8 mouse cellular contexts compared by ENCODE assay signal in genomic region chr3:32317165-32317900, GRCm38 (mm10). TPM values are rescaled to one million over a fixed set of nuclear protein-coding genes. Genes with fewer than 3 reads are reported as not detected.
DNase-seq lines count a peak whose midpoint lies in the region; ATAC-seq and TF ChIP-seq lines count a peak whose summit lies in the region.

No protein-coding gene starts in this region.

- no peak for TF ChIP-seq EP300 in ES-Bruce4 (IDR thresholded peaks at IDR 0.05; ENCODE audit: insufficient read depth, low read depth, low read length)

- H3K27ac ChIP-seq in ES-Bruce4 (ENCODE audit: insufficient read depth, low read length), result no peak overlapping the region
- no peak overlapping the region for H3K27ac ChIP-seq in cortical plate, adult 2 months (ENCODE audit: insufficient read depth, low read length)

- H3K4me1 ChIP-seq in ES-Bruce4 (ENCODE audit: control insufficient read depth, insufficient read depth, low read length), result no peaks in the 10 kb centered on the region
- no peaks in the 10 kb centered on the region for H3K4me1 ChIP-seq in cortical plate, adult 2 months (ENCODE audit: control insufficient read depth, insufficient read depth, low read length)

- no peaks in the 10 kb centered on the region; the same call in 1 of the 2 replicates for H3K27me3 ChIP-seq in ES-Bruce4 (ENCODE audit: control insufficient read depth, insufficient read depth, low read length, poor library complexity, severe bottlenecking)

- H3K36me3 ChIP-seq in ES-Bruce4 (ENCODE audit: control insufficient read depth, insufficient read depth, low read length, poor library complexity, severe bottlenecking), result no peaks in the 10 kb centered on the region

- peak overlapping the region; percentile 4 for H3K4me3 ChIP-seq in ES-Bruce4 (ENCODE audit: low read depth, low read length)
- H3K4me3 ChIP-seq in cortical plate, adult 2 months (ENCODE audit: insufficient read depth, low read length), result no peak overlapping the region

- TF ChIP-seq CTCF in ES-Bruce4 (IDR thresholded peaks at IDR 0.05; ENCODE audit: low read depth, low read length), result peak; percentile 70
- peak; percentile 83 for TF ChIP-seq CTCF in cortical plate, adult 2 months (IDR thresholded peaks at IDR 0.05; ENCODE audit: extremely low read depth, insufficient read depth, low read length)

- H3K9ac ChIP-seq in ES-Bruce4 (ENCODE audit: low read depth, poor library complexity, severe bottlenecking), result no peak overlapping the region

- no peaks in the 10 kb centered on the region for H3K9me3 ChIP-seq in ES-Bruce4 (replicated peaks; ENCODE audit: control insufficient read depth, insufficient read depth, low read length, poor library complexity, severe bottlenecking)

- peak; percentile 21 for DNase-seq in CD4-positive helper T cell, adult 2 months (ENCODE audit: low read depth, low spot score)
- DNase-seq in kidney, postnatal 4 days, result peak; percentile 71 to 74
- DNase-seq in lung, postnatal 36 days, result peak; percentile 52
- peak; percentile 25 to 38 for DNase-seq in right cerebral cortex, postnatal 36 days (ENCODE audit: low spot score in 2 of 2)
- no peak for DNase-seq in gastrocnemius, postnatal 25 days

- TF ChIP-seq POLR2A in ES-Bruce4 (IDR thresholded peaks at IDR 0.05; ENCODE audit: insufficient read depth, low read length), result no peak
- TF ChIP-seq POLR2A in cortical plate, adult 2 months (IDR thresholded peaks at IDR 0.05; ENCODE audit: extremely low read depth, insufficient read depth, low read length), result no peak

- ATAC-seq in hematopoietic stem cell, adult 5-6 weeks (replicated peaks in 1 of 2; ENCODE audit: insufficient read depth in 1 of 2, low FRiP score in 2 of 2, low TSS enrichment in 1 of 2, low read depth in 1 of 2, poor library complexity in 2 of 2, severe bottlenecking in 2 of 2), result peak; percentile 90

RNA-seq across cellular contexts. Expression of gene Zmat3, which starts 48.5 kb away (rescaled TPM):
- polyA plus RNA-seq in ES-Bruce4 (2011; ENCODE audit: insufficient read depth, insufficient read length, low read depth, missing spikeins), result 112 and 122 TPM in 2 replicates
- polyA plus RNA-seq in cortical plate, adult 2 months (2012; rRNA removed), result 44.9 and 47.5 TPM in 2 replicates
- 1.1 and 1.3 TPM in 2 replicates for total RNA-seq in hematopoietic stem cell, adult 5-6 weeks (2017)
- total RNA-seq in gastrocnemius, postnatal 25 days (2021), result 10 to 100 TPM in 1 of 2 experiments, 1 to 10 TPM in 1; 8.0 to 11.5 TPM
